41 mouse cellular contexts compared by ENCODE assay signal in the genomic region with DNA sequence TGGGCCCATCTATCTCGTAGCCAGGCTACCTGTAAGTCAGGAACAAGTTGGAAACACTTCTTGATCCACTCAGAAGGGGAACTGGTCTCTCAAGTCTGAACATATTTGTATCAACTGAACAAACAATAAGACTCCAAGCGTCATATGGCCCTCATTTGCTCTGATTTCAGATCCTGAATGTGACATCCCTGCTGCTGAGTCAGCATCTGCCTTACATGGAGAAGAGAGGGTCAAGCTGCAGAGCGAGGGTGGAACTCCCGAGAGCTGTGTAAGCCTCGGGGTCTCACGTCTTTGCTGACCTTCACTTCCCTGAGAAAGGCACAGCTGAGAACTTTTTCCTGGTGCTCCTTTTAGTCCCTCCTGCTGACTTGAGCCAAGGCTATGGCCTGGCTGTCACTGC. TPM values are rescaled to one million over a fixed set of nuclear protein-coding genes. Genes with fewer than 3 reads are reported as not detected.
"Had no signal": no experiment of that assay in that cellular context is flagged by ENCODE, and none has a peak within 500 bp of the region (broad histone marks: within the 10 kb centered on the region; RNA-seq: fewer than 3 reads in every experiment).

No protein-coding gene starts in this region.

- H3K9me3 ChIP-seq: limb, embryonic 10.5 days; limb, embryonic 12.5 days; limb, embryonic 13.5 days; limb, embryonic 15.5 days; liver, embryonic 12.5 days; liver, embryonic 13.5 days; liver, embryonic 15.5 days; lung, embryonic 15.5 days; midbrain, embryonic 10.5 days; midbrain, embryonic 12.5 days; midbrain, embryonic 13.5 days; midbrain, embryonic 15.5 days had no signal

- H3K4me1 ChIP-seq: limb, embryonic 12.5 days; limb, embryonic 13.5 days; limb, embryonic 15.5 days; liver, embryonic 12.5 days; liver, embryonic 13.5 days; liver, embryonic 15.5 days; lung, embryonic 15.5 days; megakaryocyte, embryonic 14.5 days; midbrain, embryonic 10.5 days; midbrain, embryonic 12.5 days; midbrain, embryonic 15.5 days had no signal

- H3K4me3 ChIP-seq: limb, embryonic 10.5 days; limb, embryonic 12.5 days; limb, embryonic 13.5 days; limb, embryonic 15.5 days; liver, embryonic 12.5 days; liver, embryonic 13.5 days; liver, embryonic 15.5 days; lung, embryonic 15.5 days; megakaryocyte, embryonic 14.5 days; midbrain, embryonic 10.5 days; midbrain, embryonic 12.5 days; midbrain, embryonic 13.5 days; midbrain, embryonic 15.5 days; myocyte had no signal

- DNase-seq: left cerebral cortex, postnatal 4 days; liver; liver, embryonic 13.5 days; liver, postnatal 0 days; lung, adult 18-20 months; lung, adult 2 months; lung, embryonic 14.5 days; lung, postnatal 10 days; lung, postnatal 14 days; lung, postnatal 36 days; lung, postnatal 4 days; midbrain, embryonic 14.5 days had no signal

- H3K9ac ChIP-seq: limb, embryonic 12.5 days; limb, embryonic 13.5 days; limb, embryonic 15.5 days; liver, embryonic 12.5 days; liver, embryonic 13.5 days; liver, embryonic 14.5 days; liver, embryonic 15.5 days; liver, postnatal 0 days; lung, embryonic 14.5 days; lung, embryonic 15.5 days; midbrain, embryonic 12.5 days; midbrain, embryonic 13.5 days; midbrain, embryonic 15.5 days had no signal

- H3K4me2 ChIP-seq: limb, embryonic 12.5 days; limb, embryonic 13.5 days; limb, embryonic 15.5 days; liver, embryonic 11.5 days; liver, embryonic 12.5 days; liver, embryonic 13.5 days; liver, embryonic 15.5 days; lung, embryonic 14.5 days; lung, embryonic 15.5 days; midbrain, embryonic 11.5 days; midbrain, embryonic 12.5 days; midbrain, embryonic 13.5 days; midbrain, embryonic 15.5 days had no signal

- H3K27ac ChIP-seq: limb, embryonic 10.5 days; limb, embryonic 12.5 days; limb, embryonic 13.5 days; limb, embryonic 15.5 days; liver, embryonic 12.5 days; liver, embryonic 13.5 days; liver, embryonic 14.5 days; liver, embryonic 15.5 days; lung, embryonic 15.5 days; macrophage; midbrain, embryonic 10.5 days; midbrain, embryonic 12.5 days; midbrain, embryonic 13.5 days; midbrain, embryonic 15.5 days had no signal

- H3K36me3 ChIP-seq: limb, embryonic 10.5 days; limb, embryonic 12.5 days; limb, embryonic 13.5 days; limb, embryonic 15.5 days; liver, embryonic 12.5 days; liver, embryonic 13.5 days; liver, embryonic 15.5 days; lung, embryonic 15.5 days; midbrain, embryonic 10.5 days; midbrain, embryonic 12.5 days; midbrain, embryonic 13.5 days; midbrain, embryonic 15.5 days had no signal

- H3K27me3 ChIP-seq: limb, embryonic 13.5 days; limb, embryonic 15.5 days; liver, embryonic 13.5 days; liver, embryonic 15.5 days; lung, embryonic 15.5 days; midbrain, embryonic 13.5 days; midbrain, embryonic 15.5 days had no signal

RNA-seq across cellular contexts. Expression of a gene that starts 47.6 kb away (rescaled TPM):
- total RNA-seq: left cerebral cortex, adult 8-10 months; left cerebral cortex, postnatal 10 days; left cerebral cortex, postnatal 14 days; left cerebral cortex, postnatal 25 days; left cerebral cortex, postnatal 36 days; left cerebral cortex, postnatal 4 days; liver, adult 2 months; megakaryocyte progenitor cell, adult 5-6 weeks; megakaryocyte, adult 5-6 weeks; megakaryocyte-erythroid progenitor cell, adult 5-6 weeks; monocyte, adult 5-6 weeks had no signal
- polyA plus RNA-seq: limb, embryonic 10.5 days; limb, embryonic 11.5 days; liver, adult 2 months; liver, embryonic 11.5 days; liver, embryonic 12.5 days; liver, embryonic 13.5 days; liver, embryonic 15.5 days; liver, embryonic 16.5 days; liver, postnatal 0 days; lung, adult 2 months; lung, embryonic 15.5 days; macrophage; midbrain, embryonic 10.5 days; midbrain, embryonic 11.5 days; myocyte had no signal

RNA-seq across cellular contexts. Expression of a gene that starts 57.4 kb away (rescaled TPM):
- total RNA-seq: liver, adult 2 months; megakaryocyte progenitor cell, adult 5-6 weeks; megakaryocyte, adult 5-6 weeks; monocyte, adult 5-6 weeks had no signal
- polyA plus RNA-seq: liver, adult 2 months; liver, embryonic 16.5 days; liver, postnatal 0 days; macrophage; myocyte had no signal
